Mouse (Mus musculus) limb, embryonic 15.5 days (tissue): ENCODE measurements around the gene Heyl. TPM values are rescaled to one million over a fixed set of nuclear protein-coding genes. Genes with fewer than 3 reads are reported as not detected.

ENCODE experiments used
- ATAC-seq: fragments of 200-750 bp; cut with Nextera tagmentation; 2 replicates; pipeline ENCODE4 v1.8.0; 2017; ENCODE audit warnings: low read depth, moderate TSS enrichment; ENCODE audit not compliant: insufficient number of reproducible peaks, low FRiP score, low TSS enrichment
- H3K27ac ChIP-seq: fragments of 300-500 bp; sonication (generic); 2 replicates; pipeline ENCODE4 v1.5.1; 2015; ENCODE audit warnings: moderate library complexity, mild to moderate bottlenecking, inconsistent platforms
- H3K27me3 ChIP-seq: fragments of 300-500 bp; sonication (generic); 2 replicates; pipeline ENCODE4 v1.6.1; 2015; ENCODE audit warnings: inconsistent platforms
- H3K36me3 ChIP-seq: fragments of 300-500 bp; sonication (generic); 2 replicates; pipeline ENCODE4 v1.6.1; 2015; ENCODE audit warnings: inconsistent platforms
- H3K4me1 ChIP-seq: fragments of 300-500 bp; sonication (generic); 2 replicates; pipeline ENCODE4 v1.6.1; 2015; ENCODE audit warnings: inconsistent platforms
- H3K4me2 ChIP-seq: fragments of 300-500 bp; sonication (generic); 2 replicates; pipeline ENCODE4 v1.6.1; 2015; ENCODE audit warnings: mild to moderate bottlenecking, inconsistent platforms
- H3K4me3 ChIP-seq: fragments of 300-500 bp; sonication (generic); 2 replicates; pipeline ENCODE4 v1.5.1; 2015; ENCODE audit warnings: mild to moderate bottlenecking, inconsistent platforms
- H3K9ac ChIP-seq: fragments of 300-500 bp; sonication (generic); 2 replicates; pipeline ENCODE4 v1.6.1; 2015; ENCODE audit warnings: inconsistent platforms
- H3K9me3 ChIP-seq: fragments of 300-500 bp; sonication (generic); 2 replicates; pipeline ENCODE4 v1.6.1; 2016; ENCODE audit warnings: inconsistent platforms
- WGBS: fragments of 180-500 bp; shearing (Covaris S2); methylation state at CpG from one replicate; pipeline ENCODE4 v1.1.7; 2015; 5-methylcytosine and 5-hydroxymethylcytosine counted together
- polyA plus RNA-seq: library from polyadenylated mRNA; unstranded; fragments of >200 nt; fragmentation: Nextera tagmentation; extraction: Ambion mirVana; gene quantifications from 2 replicates; pipeline ENCODE4 v1.2.1, GENCODE M21; 2015

The Heyl gene
- 11.0 and 15.6 TPM in 2 replicates for polyA plus RNA-seq

GRCm38 (mm10) chr4:123233492-123234084, at the start of gene Heyl:
Gene Heyl (plus strand): TSS chr4:123233556.
- Histone ChIP-seq H3K4me3 (peak within 1 kb of the TSS; percentile 46), H3K27ac (no peak within 1 kb of the TSS), H3K4me2 (peak within 1 kb of the TSS; percentile 89), H3K9me3 (no peaks in the 10 kb centered on the region), H3K4me1 (peaks cover 31% of the 10 kb centered on the region), H3K9ac (peak within 1 kb of the TSS; percentile 39; the same call in 1 of the 2 replicates), H3K27me3 (peaks cover 50% of the 10 kb centered on the region), H3K36me3 (no peaks in the 10 kb centered on the region)
- ATAC-seq = peak; percentile 46
- WGBS = 3% methylated on average over 50 of the region's 52 CpGs

- Histone ChIP-seq H3K27ac (no peak overlapping the region), H3K27me3 (peaks cover 70% of the 10 kb centered on the region), H3K4me2 (no peak overlapping the region), H3K9me3 (no peaks in the 10 kb centered on the region), H3K9ac (no peak overlapping the region), H3K36me3 (no peaks in the 10 kb centered on the region), H3K4me3 (no peak overlapping the region), H3K4me1 (peaks cover 19% of the 10 kb centered on the region)
- no peak for ATAC-seq
- 41% methylated on average over 3 of the region's 3 CpGs for whole genome bisulfite sequencing
Observed at GRCm38 (mm10) chr4:123184816-123185215, 48.5 kb upstream of the Heyl start.

GRCm38 (mm10) chr4:123192336-123192735, 41.0 kb upstream of the Heyl start:
- Histone ChIP-seq H3K27me3 (peaks cover 8% of the 10 kb centered on the region; the same call in 1 of the 2 replicates), H3K4me2 (no peak overlapping the region), H3K36me3 (no peaks in the 10 kb centered on the region), H3K9me3 (no peaks in the 10 kb centered on the region), H3K27ac (no peak overlapping the region), H3K4me3 (no peak overlapping the region), H3K9ac (no peak overlapping the region), H3K4me1 (no peaks in the 10 kb centered on the region)
- ATAC-seq = no peak
- 84% methylated on average over 11 of the region's 11 CpGs for WGBS

- H3K27ac ChIP-seq = no peak overlapping the region
- ATAC-seq = no peak
- H3K27me3 ChIP-seq = peaks cover 10% of the 10 kb centered on the region; the same call in 1 of the 2 replicates
- H3K4me1 ChIP-seq = no peaks in the 10 kb centered on the region
- H3K36me3 ChIP-seq = no peaks in the 10 kb centered on the region
- no peaks in the 10 kb centered on the region for H3K9me3 ChIP-seq
- WGBS = 87% methylated on average over 11 of the region's 11 CpGs
- H3K9ac ChIP-seq = no peak overlapping the region
- H3K4me2 ChIP-seq = no peak overlapping the region
- H3K4me3 ChIP-seq = no peak overlapping the region
Observed at GRCm38 (mm10) chr4:123193791-123194190, 39.6 kb upstream of the Heyl start.

GRCm38 (mm10) chr4:123196695-123197094, 36.7 kb upstream of the Heyl start:
- no peak overlapping the region for H3K4me3 ChIP-seq
- no peak overlapping the region for H3K27ac ChIP-seq
- no peak for ATAC-seq
- 44% methylated on average over 6 of the region's 6 CpGs for whole genome bisulfite sequencing
- no peak overlapping the region for H3K9ac ChIP-seq
- no peaks in the 10 kb centered on the region for H3K36me3 ChIP-seq
- H3K27me3 ChIP-seq = peaks cover 31% of the 10 kb centered on the region
- H3K9me3 ChIP-seq = no peaks in the 10 kb centered on the region
- H3K4me1 ChIP-seq = peaks cover 10% of the 10 kb centered on the region
- no peak overlapping the region for H3K4me2 ChIP-seq

- Histone ChIP-seq H3K27ac (no peak overlapping the region), H3K4me2 (peak overlapping the region; percentile 80), H3K36me3 (no peaks in the 10 kb centered on the region), H3K27me3 (peaks cover 39% of the 10 kb centered on the region), H3K9me3 (no peaks in the 10 kb centered on the region), H3K9ac (no peak overlapping the region), H3K4me3 (peak overlapping the region; percentile 40), H3K4me1 (peaks cover 13% of the 10 kb centered on the region)
- 3% methylated on average over 15 of the region's 15 CpGs for WGBS
- no peak for ATAC-seq
Observed at GRCm38 (mm10) chr4:123200771-123201185, 32.6 kb upstream of the Heyl start.

- WGBS = 1% methylated on average over 58 of the region's 58 CpGs
- Histone ChIP-seq H3K4me1 (peaks cover 13% of the 10 kb centered on the region), H3K27me3 (peaks cover 37% of the 10 kb centered on the region), H3K9me3 (no peaks in the 10 kb centered on the region), H3K9ac (peak within 1 kb of the TSS; percentile 40), H3K36me3 (no peaks in the 10 kb centered on the region), H3K4me3 (peak within 1 kb of the TSS; percentile 40), H3K4me2 (peak within 1 kb of the TSS; percentile 80), H3K27ac (no peak within 1 kb of the TSS)
- no peak for ATAC-seq
Observed at GRCm38 (mm10) chr4:123201186-123202093, 31.9 kb upstream of the Heyl start, which contains the start of gene Nt5c1a. Gene Nt5c1a (plus strand): TSS chr4:123201504.

GRCm38 (mm10) chr4:123202094-123202420, 31.3 kb upstream of the Heyl start:
- Histone ChIP-seq H3K9me3 (no peaks in the 10 kb centered on the region), H3K27ac (no peak overlapping the region), H3K4me2 (peak overlapping the region; percentile 80), H3K4me3 (peak overlapping the region; percentile 40; the same call in 1 of the 2 replicates), H3K27me3 (peaks cover 32% of the 10 kb centered on the region), H3K4me1 (peaks cover 13% of the 10 kb centered on the region), H3K36me3 (no peaks in the 10 kb centered on the region), H3K9ac (no peak overlapping the region)
- ATAC-seq = no peak
- WGBS = 13% methylated on average over 8 of the region's 8 CpGs

- H3K4me1 ChIP-seq = 0 out of 2 replicates have a peak, but pooled peaks cover 4% of the 10 kb centered on the region
- no peaks in the 10 kb centered on the region for H3K9me3 ChIP-seq
- no peak overlapping the region for H3K27ac ChIP-seq
- WGBS = 71% methylated on average over 5 of the region's 5 CpGs
- no peak overlapping the region for H3K4me3 ChIP-seq
- ATAC-seq = no peak
- H3K36me3 ChIP-seq = no peaks in the 10 kb centered on the region
- H3K27me3 ChIP-seq = peaks cover 15% of the 10 kb centered on the region
- no peak overlapping the region for H3K9ac ChIP-seq
- no peak overlapping the region for H3K4me2 ChIP-seq
Observed at GRCm38 (mm10) chr4:123207337-123207736, 26.0 kb upstream of the Heyl start.

GRCm38 (mm10) chr4:123210996-123211395, 22.4 kb upstream of the Heyl start:
- H3K9me3 ChIP-seq = no peaks in the 10 kb centered on the region
- H3K4me2 ChIP-seq = no peak overlapping the region
- H3K27me3 ChIP-seq = peaks cover 14% of the 10 kb centered on the region; the same call in 1 of the 2 replicates
- ATAC-seq = no peak
- 65% methylated on average over 8 of the region's 8 CpGs for WGBS
- no peak overlapping the region for H3K9ac ChIP-seq
- 0 out of 2 replicates have a peak, but pooled peaks cover 4% of the 10 kb centered on the region for H3K4me1 ChIP-seq
- H3K36me3 ChIP-seq = no peaks in the 10 kb centered on the region
- H3K27ac ChIP-seq = no peak overlapping the region
- no peak overlapping the region for H3K4me3 ChIP-seq

- Histone ChIP-seq H3K27ac (no peak overlapping the region), H3K4me1 (0 out of 2 replicates have a peak, but pooled peaks cover 4% of the 10 kb centered on the region), H3K9me3 (no peaks in the 10 kb centered on the region), H3K27me3 (peaks cover 14% of the 10 kb centered on the region; the same call in 1 of the 2 replicates), H3K4me3 (no peak overlapping the region), H3K36me3 (no peaks in the 10 kb centered on the region), H3K9ac (no peak overlapping the region), H3K4me2 (no peak overlapping the region)
- 48% methylated on average over 5 of the region's 5 CpGs for WGBS
- ATAC-seq = no peak
Observed at GRCm38 (mm10) chr4:123211453-123211852, 21.9 kb upstream of the Heyl start.

GRCm38 (mm10) chr4:123212330-123212729, 21.0 kb upstream of the Heyl start:
- no peak for ATAC-seq
- 39% methylated on average over 2 of the region's 2 CpGs for WGBS

More at GRCm38 (mm10) chr4:123212330-123212729, 21.0 kb upstream of the Heyl start:
- Histone ChIP-seq H3K27me3 (peaks cover 12% of the 10 kb centered on the region; the same call in 1 of the 2 replicates), H3K4me1 (0 out of 2 replicates have a peak, but pooled peaks cover 4% of the 10 kb centered on the region), H3K4me2 (no peak overlapping the region), H3K36me3 (no peaks in the 10 kb centered on the region), H3K4me3 (no peak overlapping the region), H3K27ac (no peak overlapping the region), H3K9ac (no peak overlapping the region), H3K9me3 (no peaks in the 10 kb centered on the region)
